Mouse (Mus musculus) adrenal gland, postnatal 36 days (tissue): ENCODE data around the gene Ak3. TPM values are rescaled to one million over a fixed set of nuclear protein-coding genes. Genes with fewer than 3 reads are reported as not detected.

Source experiments
- DNase-seq, 2 experiments: peaks; one replicate each; pipeline ENCODE4 v3.0.0; 2021; ENCODE audit warnings: mixed read lengths in 1 of 2
- long read RNA-seq, 2 experiments: library from polyadenylated mRNA; stranded (forward); transcript quantifications; one replicate each; pipeline ENCODE4 v2.0.0; 2021; ENCODE audit warnings: borderline sequencing depth in 2 of 2
- total RNA-seq, 2 experiments: library from RNA; stranded (reverse); gene quantifications; 2 replicates each; pipeline ENCODE4 v1.2.3; 2021

The Ak3 gene
- 100 to 1,000 TPM; 146 to 253 TPM for total RNA-seq
- long read RNA-seq, experiment 1, transcript Ak3-201 (5 exons, 2,809 nt), result major isoform, 221 of 250 reads
- long read RNA-seq, experiment 1, partial matches to known transcripts, result 4 of 250 reads
- long read RNA-seq, experiment 1, other reads (novel, unspliced or antisense), result 25 of 250 reads
- long read RNA-seq, experiment 2, transcript Ak3-201 (5 exons, 2,809 nt), result major isoform, 36 of 47 reads
- long read RNA-seq, experiment 2, partial matches to known transcripts, result 0 of 47 reads
- long read RNA-seq, experiment 2, other reads (novel, unspliced or antisense), result 11 of 47 reads

- DNase-seq, result peak; percentile 84 to 91
Observed at GRCm38 (mm10) chr19:29047334-29048170, at the start of gene Ak3. Ak3 (minus strand) TSS chr19:29047961.

GRCm38 (mm10) chr19:29092194-29092593 lies 44.4 kb upstream of the Ak3 start:
- DNase-seq, result no peak

- DNase-seq, result no peak
Observed at GRCm38 (mm10) chr19:29088628-29089027, 40.9 kb upstream of the Ak3 start.

- DNase-seq, result no peak
Observed at GRCm38 (mm10) chr19:29074802-29075201, 27.0 kb upstream of the Ak3 start.

GRCm38 (mm10) chr19:29069195-29069594 lies 21.4 kb upstream of the Ak3 start:
- DNase-seq, result no peak

- peak; percentile 83 to 84 for DNase-seq
Observed at GRCm38 (mm10) chr19:29066981-29067471, 19.3 kb upstream of the Ak3 start.

GRCm38 (mm10) chr19:29064451-29065102 lies 16.8 kb upstream of the Ak3 start:
- peak; percentile 38 to 51 for DNase-seq

- DNase-seq, result peak; percentile 91 to 94
Observed at GRCm38 (mm10) chr19:29063577-29064363, 16.0 kb upstream of the Ak3 start.

GRCm38 (mm10) chr19:29063009-29063408 lies 15.2 kb upstream of the Ak3 start:
- no peak for DNase-seq

- no peak for DNase-seq
Observed at GRCm38 (mm10) chr19:29060299-29060698, 12.5 kb upstream of the Ak3 start.

- no peak for DNase-seq
Observed at GRCm38 (mm10) chr19:29059688-29060087, 11.9 kb upstream of the Ak3 start.

GRCm38 (mm10) chr19:29058741-29059140 lies 11.0 kb upstream of the Ak3 start:
- no peak for DNase-seq

- DNase-seq, result no peak
Observed at GRCm38 (mm10) chr19:29055469-29055868, 7.7 kb upstream of the Ak3 start.

- no peak for DNase-seq
Observed at GRCm38 (mm10) chr19:29054594-29054993, 6.8 kb upstream of the Ak3 start.

GRCm38 (mm10) chr19:29052786-29053185 lies 5.0 kb upstream of the Ak3 start:
- no peak for DNase-seq

GRCm38 (mm10) chr19:29050186-29050980 lies 2.6 kb upstream of the Ak3 start:
- DNase-seq, result no peak

GRCm38 (mm10) chr19:29049401-29050075 lies 1.8 kb upstream of the Ak3 start:
- DNase-seq, result no peak

- no peak for DNase-seq
Observed at GRCm38 (mm10) chr19:29046961-29047333, 814 bp downstream of the Ak3 start.

GRCm38 (mm10) chr19:29045956-29046650 lies 1.7 kb downstream of the Ak3 start:
- DNase-seq, result no peak

GRCm38 (mm10) chr19:29045369-29045768 lies 2.4 kb downstream of the Ak3 start:
- no peak for DNase-seq
